Mouse (Mus musculus): Measurements from ENCODE around the gene Arhgef3.

DNA sequence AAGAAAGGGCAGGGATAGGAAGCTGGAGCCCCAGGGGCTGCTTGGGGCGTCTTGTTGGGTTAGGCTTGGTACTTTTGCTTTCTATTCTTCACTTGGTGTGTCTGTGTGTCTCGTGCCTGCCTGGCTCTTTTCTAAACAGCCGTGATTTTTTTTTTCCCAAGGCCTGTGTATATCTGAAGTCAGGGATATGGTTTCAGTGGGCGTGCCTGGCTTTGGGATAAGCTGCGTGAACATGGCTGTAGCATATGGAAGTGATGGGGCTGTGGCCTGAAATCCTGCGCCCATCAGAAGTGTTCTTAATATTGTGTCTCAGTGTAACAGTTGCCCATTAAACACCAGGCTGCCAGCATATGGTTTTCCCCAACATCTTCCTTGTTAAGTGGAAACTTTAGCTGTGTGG is 39.6 kb upstream of the Arhgef3 start:
- TF ChIP-seq CTCF (IDR thresholded peaks at IDR 0.05; ENCODE audit: low read depth) = no peak
- TF ChIP-seq EP300 (IDR thresholded peaks at IDR 0.05; ENCODE audit: low read depth) = no peak
